Mouse (Mus musculus): ENCODE data around the gene Plekhs1. TPM values are rescaled to one million over a fixed set of nuclear protein-coding genes. Genes with fewer than 3 reads are reported as not detected.
"Not testable (repeated sequence)": the region's sequence is repeated elsewhere in the genome, so short reads cannot be mapped to it uniquely, and the experiment has no call there.

Plekhs1 gene
- polyA plus RNA-seq, 1 experiment from 2014 or later, result 0.65 TPM

GRCm38 (mm10) chr19:56489601-56490000, 28.2 kb downstream of the Plekhs1 start:
- no peak overlapping the region for H3K4me3 ChIP-seq (ENCODE audit: low read length)
- no peaks in the 10 kb centered on the region for H3K9me3 ChIP-seq (ENCODE audit: control insufficient read depth, low read length)
- no peaks in the 10 kb centered on the region for H3K27me3 ChIP-seq (replicated peaks; ENCODE audit: control insufficient read depth, insufficient read depth, low read length)
- no peak overlapping the region for H3K9ac ChIP-seq (ENCODE audit: low read depth, low read length)
- H3K4me2 ChIP-seq (ENCODE audit: low read depth, low read length), result no peak overlapping the region
- no peak for ATAC-seq
- peaks cover 10% of the 10 kb centered on the region for H3K4me1 ChIP-seq (ENCODE audit: control insufficient read depth, insufficient read depth, low read length)
- 79% methylated on average over 6 of the region's 6 CpGs for WGBS
- no peaks in the 10 kb centered on the region for H3K36me3 ChIP-seq (ENCODE audit: control insufficient read depth, insufficient read depth, low read length)
- no peak overlapping the region for H3K27ac ChIP-seq (ENCODE audit: low read length)

- H3K4me3 ChIP-seq (ENCODE audit: low read length); ATAC-seq; H3K4me2 ChIP-seq (ENCODE audit: low read depth, low read length); H3K4me1 ChIP-seq (ENCODE audit: control insufficient read depth, insufficient read depth, low read length); H3K9ac ChIP-seq (ENCODE audit: low read depth, low read length); H3K27ac ChIP-seq (ENCODE audit: low read length); H3K9me3 ChIP-seq (ENCODE audit: control insufficient read depth, low read length); H3K36me3 ChIP-seq (ENCODE audit: control insufficient read depth, insufficient read depth, low read length); H3K27me3 ChIP-seq (replicated peaks; ENCODE audit: control insufficient read depth, insufficient read depth, low read length): not testable (repeated sequence)
- WGBS, result no CpG with 5 or more reads among the region's 2 CpGs
Measured at GRCm38 (mm10) chr19:56494157-56494556, 32.7 kb downstream of the Plekhs1 start.

- H3K36me3 ChIP-seq (ENCODE audit: control insufficient read depth, insufficient read depth, low read length); H3K4me1 ChIP-seq (ENCODE audit: control insufficient read depth, insufficient read depth, low read length); H3K4me3 ChIP-seq (ENCODE audit: low read length); H3K27me3 ChIP-seq (replicated peaks; ENCODE audit: control insufficient read depth, insufficient read depth, low read length); H3K27ac ChIP-seq (ENCODE audit: low read length); H3K9ac ChIP-seq (ENCODE audit: low read depth, low read length); H3K9me3 ChIP-seq (ENCODE audit: control insufficient read depth, low read length); H3K4me2 ChIP-seq (ENCODE audit: low read depth, low read length); ATAC-seq: not testable (repeated sequence)
- no CpG with 5 or more reads among the region's 5 CpGs for WGBS
Measured at GRCm38 (mm10) chr19:56503069-56503468, 41.6 kb downstream of the Plekhs1 start.

- WGBS, result no CpG with 5 or more reads among the region's 5 CpGs
- not testable (repeated sequence) for H3K27me3 ChIP-seq (replicated peaks; ENCODE audit: control insufficient read depth, insufficient read depth, low read length); ATAC-seq; H3K9ac ChIP-seq (ENCODE audit: low read depth, low read length); H3K36me3 ChIP-seq (ENCODE audit: control insufficient read depth, insufficient read depth, low read length); H3K4me3 ChIP-seq (ENCODE audit: low read length); H3K4me1 ChIP-seq (ENCODE audit: control insufficient read depth, insufficient read depth, low read length); H3K4me2 ChIP-seq (ENCODE audit: low read depth, low read length); H3K9me3 ChIP-seq (ENCODE audit: control insufficient read depth, low read length); H3K27ac ChIP-seq (ENCODE audit: low read length)
Measured at GRCm38 (mm10) chr19:56503525-56503924, 42.1 kb downstream of the Plekhs1 start.

GRCm38 (mm10) chr19:56511207-56511606, 49.8 kb downstream of the Plekhs1 start:
- H3K36me3 ChIP-seq (ENCODE audit: control insufficient read depth, insufficient read depth, low read length); H3K4me1 ChIP-seq (ENCODE audit: control insufficient read depth, insufficient read depth, low read length); H3K27me3 ChIP-seq (replicated peaks; ENCODE audit: control insufficient read depth, insufficient read depth, low read length); H3K9me3 ChIP-seq (ENCODE audit: control insufficient read depth, low read length); H3K9ac ChIP-seq (ENCODE audit: low read depth, low read length); ATAC-seq; H3K4me2 ChIP-seq (ENCODE audit: low read depth, low read length); H3K27ac ChIP-seq (ENCODE audit: low read length); H3K4me3 ChIP-seq (ENCODE audit: low read length): not testable (repeated sequence)
- no CpG with 5 or more reads among the region's 4 CpGs for whole genome bisulfite sequencing

- not testable (repeated sequence) for H3K9me3 ChIP-seq (ENCODE audit: control insufficient read depth, low read length); H3K36me3 ChIP-seq (ENCODE audit: control insufficient read depth, insufficient read depth, low read length); H3K27me3 ChIP-seq (replicated peaks; ENCODE audit: control insufficient read depth, insufficient read depth, low read length); H3K4me2 ChIP-seq (ENCODE audit: low read depth, low read length); ATAC-seq; H3K27ac ChIP-seq (ENCODE audit: low read length); H3K9ac ChIP-seq (ENCODE audit: low read depth, low read length); H3K4me1 ChIP-seq (ENCODE audit: control insufficient read depth, insufficient read depth, low read length); H3K4me3 ChIP-seq (ENCODE audit: low read length)
- WGBS, result no CpG with 5 or more reads among the region's 2 CpGs
Measured at GRCm38 (mm10) chr19:56513527-56513926, 52.1 kb downstream of the Plekhs1 start.

GRCm38 (mm10) chr19:56519408-56519807, 58.0 kb downstream of the Plekhs1 start:
- not testable (repeated sequence) for H3K36me3 ChIP-seq (ENCODE audit: control insufficient read depth, insufficient read depth, low read length); ATAC-seq; H3K27me3 ChIP-seq (replicated peaks; ENCODE audit: control insufficient read depth, insufficient read depth, low read length); H3K9me3 ChIP-seq (ENCODE audit: control insufficient read depth, low read length); H3K4me1 ChIP-seq (ENCODE audit: control insufficient read depth, insufficient read depth, low read length); H3K27ac ChIP-seq (ENCODE audit: low read length); H3K4me3 ChIP-seq (ENCODE audit: low read length); H3K4me2 ChIP-seq (ENCODE audit: low read depth, low read length); H3K9ac ChIP-seq (ENCODE audit: low read depth, low read length)
- WGBS, result no CpG with 5 or more reads among the region's 7 CpGs

GRCm38 (mm10) chr19:56530529-56530928, 69.1 kb downstream of the Plekhs1 start:
- not testable (repeated sequence) for H3K9ac ChIP-seq (ENCODE audit: low read depth, low read length); H3K4me3 ChIP-seq (ENCODE audit: low read length); H3K27ac ChIP-seq (ENCODE audit: low read length); H3K4me2 ChIP-seq (ENCODE audit: low read depth, low read length); H3K9me3 ChIP-seq (ENCODE audit: control insufficient read depth, low read length); H3K36me3 ChIP-seq (ENCODE audit: control insufficient read depth, insufficient read depth, low read length); ATAC-seq; H3K27me3 ChIP-seq (replicated peaks; ENCODE audit: control insufficient read depth, insufficient read depth, low read length); H3K4me1 ChIP-seq (ENCODE audit: control insufficient read depth, insufficient read depth, low read length)
- no CpG with 5 or more reads among the region's 11 CpGs for WGBS

- H3K27ac ChIP-seq (ENCODE audit: low read length), result no peak overlapping the region
- 76% methylated on average over 12 of the region's 12 CpGs for WGBS
- H3K4me3 ChIP-seq (ENCODE audit: low read length), result no peak overlapping the region
- peaks cover 2% of the 10 kb centered on the region; the same call in 1 of the 2 replicates for H3K36me3 ChIP-seq (ENCODE audit: control insufficient read depth, insufficient read depth, low read length)
- no peak for ATAC-seq
- no peaks in the 10 kb centered on the region for H3K9me3 ChIP-seq (ENCODE audit: control insufficient read depth, low read length)
- no peak overlapping the region for H3K4me2 ChIP-seq (ENCODE audit: low read depth, low read length)
- no peak overlapping the region for H3K9ac ChIP-seq (ENCODE audit: low read depth, low read length)
- H3K4me1 ChIP-seq (ENCODE audit: control insufficient read depth, insufficient read depth, low read length), result peaks cover 4% of the 10 kb centered on the region; the same call in 1 of the 2 replicates
- no peaks in the 10 kb centered on the region for H3K27me3 ChIP-seq (replicated peaks; ENCODE audit: control insufficient read depth, insufficient read depth, low read length)
Measured at GRCm38 (mm10) chr19:56531251-56531650, 69.8 kb downstream of the Plekhs1 start.

All from intestine, embryonic 16.5 days (tissue).